Mouse (Mus musculus): ENCODE measurements around the gene Gm11172.
"Not testable (repeated sequence)": the region's sequence is repeated elsewhere in the genome, so short reads cannot be mapped to it uniquely, and the experiment has no call there.

Gm11172 gene

GRCm38 (mm10) chr16:10785371-10786231 is 27.1 kb upstream of the Gm11172 start, which contains the start of gene Socs1:
Gene Socs1, minus strand, starts transcription at chr16:10785536.
- peak; percentile 97 for DNase-seq (ENCODE audit: low read depth)

GRCm38 (mm10) chr16:10786288-10786687 is 26.4 kb upstream of the Gm11172 start:
- DNase-seq (ENCODE audit: low read depth), result peak; percentile 95

- peak; percentile 46 for DNase-seq (ENCODE audit: low read depth)
Measured at GRCm38 (mm10) chr16:10786782-10787547, 25.8 kb upstream of the Gm11172 start.

- DNase-seq (ENCODE audit: low read depth), result no peak
Measured at GRCm38 (mm10) chr16:10787548-10788058, 25.1 kb upstream of the Gm11172 start.

GRCm38 (mm10) chr16:10788271-10788670 is 24.4 kb upstream of the Gm11172 start, which contains the start of gene Tnp2:
Gene Tnp2, minus strand, starts transcription at chr16:10788660.
- peak; percentile 62 for DNase-seq (ENCODE audit: low read depth)

- DNase-seq (ENCODE audit: low read depth), result peak; percentile 38
Measured at GRCm38 (mm10) chr16:10788866-10789265, 23.8 kb upstream of the Gm11172 start.

GRCm38 (mm10) chr16:10790702-10791101 is 22.0 kb upstream of the Gm11172 start, which contains the start of gene Prm3:
Gene Prm3, minus strand, starts transcription at chr16:10790914.
- no peak for DNase-seq (ENCODE audit: low read depth)

- no peak for DNase-seq (ENCODE audit: low read depth)
Measured at GRCm38 (mm10) chr16:10796034-10796433, 16.7 kb upstream of the Gm11172 start, which contains the start of gene Prm2. Gene Prm2, minus strand, starts transcription at chr16:10796134.

- DNase-seq (ENCODE audit: low read depth), result not testable (repeated sequence)
Measured at GRCm38 (mm10) chr16:10802420-10802819, 10.3 kb upstream of the Gm11172 start.

- DNase-seq (ENCODE audit: low read depth), result no peak
Measured at GRCm38 (mm10) chr16:10805789-10806527, 6.8 kb upstream of the Gm11172 start, which contains the start of gene Prm1. Gene Prm1, minus strand, starts transcription at chr16:10805839.

GRCm38 (mm10) chr16:10810376-10810775 is 2.3 kb upstream of the Gm11172 start:
- no peak for DNase-seq (ENCODE audit: low read depth)

- DNase-seq (ENCODE audit: low read depth), result no peak
Measured at GRCm38 (mm10) chr16:10813726-10814125, 1.0 kb downstream of the Gm11172 start.

GRCm38 (mm10) chr16:10814864-10815263 is 2.1 kb downstream of the Gm11172 start:
- DNase-seq (ENCODE audit: low read depth), result peak; percentile 33

GRCm38 (mm10) chr16:10818579-10819135 is 5.9 kb downstream of the Gm11172 start:
- no peak for DNase-seq (ENCODE audit: low read depth)

GRCm38 (mm10) chr16:10819966-10820365 is 7.3 kb downstream of the Gm11172 start:
- DNase-seq (ENCODE audit: low read depth), result no peak

- no peak for DNase-seq (ENCODE audit: low read depth)
Measured at GRCm38 (mm10) chr16:10821387-10821786, 8.7 kb downstream of the Gm11172 start.

- no peak for DNase-seq (ENCODE audit: low read depth)
Measured at GRCm38 (mm10) chr16:10824536-10824935, 11.8 kb downstream of the Gm11172 start.

GRCm38 (mm10) chr16:10825840-10826239 is 13.1 kb downstream of the Gm11172 start:
- DNase-seq (ENCODE audit: low read depth), result no peak

GRCm38 (mm10) chr16:10827269-10827668 is 14.6 kb downstream of the Gm11172 start:
- no peak for DNase-seq (ENCODE audit: low read depth)

GRCm38 (mm10) chr16:10827766-10828460 is 15.2 kb downstream of the Gm11172 start:
- no peak for DNase-seq (ENCODE audit: low read depth)

- DNase-seq (ENCODE audit: low read depth), result no peak
Measured at GRCm38 (mm10) chr16:10828461-10828805, 15.7 kb downstream of the Gm11172 start.

All from naive thymus-derived CD4-positive, alpha-beta T cell, adult 2 months (primary cell).